Mouse (Mus musculus): ENCODE results near the gene Srpk1.
"Not testable (repeated sequence)": the region's sequence is repeated elsewhere in the genome, so short reads cannot be mapped to it uniquely, and the experiment has no call there.

The Srpk1 gene

GRCm38 (mm10) chr17:28556635-28557396 lies 65.7 kb downstream of the Srpk1 start:
- DNase-seq (ENCODE audit: low read depth, low spot score): peak; percentile 35

- not testable (repeated sequence) for DNase-seq (ENCODE audit: low read depth, low spot score)
Observed at GRCm38 (mm10) chr17:28554021-28554420, 68.5 kb downstream of the Srpk1 start.

- peak; percentile 87 for DNase-seq (ENCODE audit: low read depth, low spot score)
Observed at GRCm38 (mm10) chr17:28553040-28553793, 69.3 kb downstream of the Srpk1 start.

- DNase-seq (ENCODE audit: low read depth, low spot score): no peak
Observed at GRCm38 (mm10) chr17:28549111-28549510, 73.4 kb downstream of the Srpk1 start, which contains the start of gene Clpsl2. Gene Clpsl2, plus strand, starts transcription at chr17:28549411.

GRCm38 (mm10) chr17:28548550-28548949 lies 74.0 kb downstream of the Srpk1 start:
- DNase-seq (ENCODE audit: low read depth, low spot score): no peak

GRCm38 (mm10) chr17:28546925-28547324 lies 75.6 kb downstream of the Srpk1 start:
- DNase-seq (ENCODE audit: low read depth, low spot score): no peak

GRCm38 (mm10) chr17:28537881-28538280 lies 84.6 kb downstream of the Srpk1 start:
- no peak for DNase-seq (ENCODE audit: low read depth, low spot score)
